18 mouse cellular contexts compared by ENCODE assay signal in genomic region chr12:77067115-77067514, GRCm38 (mm10).
A peak's percentile ranks its signal among the peaks of the same experiment; 100 is the strongest.
DNase-seq lines count a peak whose midpoint lies in the region; ATAC-seq lines count a peak whose summit lies in the region.
"Had no signal": no experiment of that assay in that cellular context is flagged by ENCODE, and none has a peak within 500 bp of the region (broad histone marks: within the 10 kb centered on the region; RNA-seq: fewer than 3 reads in every experiment).

No protein-coding gene starts in this region.

- ATAC-seq in granulocyte monocyte progenitor cell, adult 5-6 weeks (replicated peaks; ENCODE audit: poor library complexity, severe bottlenecking): peak; percentile 42; the same call in 1 of the 2 replicates
- ATAC-seq in megakaryocyte progenitor cell, adult 5-6 weeks (replicated peaks; ENCODE audit: poor library complexity): peak; percentile 79
- ATAC-seq in cerebellum, adult (ENCODE audit: insufficient number of reproducible peaks, low FRiP score, low TSS enrichment): no peak
- ATAC-seq: activated CD4-positive, CD25-positive, alpha-beta regulatory T cell, adult 4 months; forebrain, embryonic 16.5 days; Patski had no signal

- DNase-seq in testis, postnatal 14 days (ENCODE audit: low spot score): peak; percentile 47
- no peak for DNase-seq in testis, postnatal 10 days (ENCODE audit: low spot score)
- DNase-seq in urinary bladder, postnatal 4 days (ENCODE audit: low spot score in 2 of 2): no peak
- no peak for DNase-seq in thymus, postnatal 10 days (ENCODE audit: low spot score in 2 of 2)
- DNase-seq: adrenal gland, adult 2 months; adrenal gland, postnatal 25 days; cerebellum, adult 11 months; cerebellum, adult 8-10 months; cerebellum, postnatal 14 days; gastrocnemius, postnatal 10 days; heart, adult 2 months; heart, postnatal 14 days had no signal
